Mouse (Mus musculus) CH12F3 (cell line): ENCODE measurements at regions not wholly inside any gene's neighbourhood (a gene's known extent, or its start where the extent isn't known, plus 50 kb on each side); places are given as distances from the start of the nearest gene placed in this dataset.
"Not testable (repeated sequence)": the region's sequence is repeated elsewhere in the genome, so short reads cannot be mapped to it uniquely, and the experiment has no call there.

ENCODE experiments used
- in situ Hi-C: fragments of 300-500 bp; cut with MboI; formaldehyde crosslinking; loops from 2 replicates; pipeline ENCODE4 v1.14.3; 2020; ENCODE audit warnings: low sequenced_read_pairs

- in situ Hi-C loops, result no loop called here
Observed at GRCm38 (mm10) chr16:86586044-86586443, 684.4 kb upstream of the Adamts5 start.

DNA sequence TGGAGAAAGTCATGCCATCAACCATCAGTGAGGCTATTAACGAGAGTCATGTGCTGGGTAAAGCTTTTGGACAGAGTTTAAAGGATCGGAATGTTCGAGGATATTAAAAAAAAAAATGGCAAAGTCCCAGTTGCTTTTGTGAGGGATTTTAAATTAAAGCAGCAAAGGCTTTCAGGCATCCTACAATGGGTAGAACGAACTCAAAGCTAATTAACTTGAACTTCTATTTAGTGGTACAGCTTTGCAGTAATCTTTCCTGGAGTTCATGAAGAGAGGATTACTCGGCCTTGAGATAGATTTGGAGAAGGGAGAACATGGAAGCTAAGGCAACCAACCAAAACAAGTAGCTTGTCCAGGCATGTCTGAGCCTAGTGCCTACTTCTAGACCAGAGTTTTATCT lies 676.7 kb upstream of the Adamts5 start:
- in situ Hi-C loops, result no loop called here

DNA sequence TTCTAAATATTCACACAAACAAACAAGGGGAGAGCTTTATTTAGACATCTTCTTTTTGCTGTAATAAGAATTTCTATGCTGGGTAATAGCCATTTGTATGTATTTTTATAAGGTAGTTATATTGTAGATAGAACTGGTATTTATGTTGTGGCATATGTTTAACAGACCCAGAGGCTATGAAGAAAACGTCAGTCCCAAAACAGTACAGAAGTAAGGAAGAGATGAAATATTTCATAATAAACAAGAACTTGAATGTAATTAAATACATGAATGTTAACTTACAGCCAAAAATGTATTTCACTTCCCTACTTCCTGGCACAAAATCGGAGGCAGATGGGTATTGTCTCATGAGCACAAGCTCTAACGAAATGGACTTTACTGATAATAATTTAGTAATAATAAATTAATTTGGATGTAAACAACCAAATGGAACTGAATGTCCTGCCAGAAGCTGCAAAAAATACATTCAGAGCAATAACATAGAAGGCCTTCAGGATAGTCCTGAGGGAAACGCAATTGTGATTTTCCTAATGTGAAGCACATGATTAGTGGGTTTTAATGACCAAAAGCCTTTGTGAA lies 645.9 kb upstream of the Adamts5 start:
- in situ Hi-C loops, result no loop called here

- in situ Hi-C loops, result no loop called here
Observed at GRCm38 (mm10) chr16:86546905-86547304, 645.3 kb upstream of the Adamts5 start.

DNA sequence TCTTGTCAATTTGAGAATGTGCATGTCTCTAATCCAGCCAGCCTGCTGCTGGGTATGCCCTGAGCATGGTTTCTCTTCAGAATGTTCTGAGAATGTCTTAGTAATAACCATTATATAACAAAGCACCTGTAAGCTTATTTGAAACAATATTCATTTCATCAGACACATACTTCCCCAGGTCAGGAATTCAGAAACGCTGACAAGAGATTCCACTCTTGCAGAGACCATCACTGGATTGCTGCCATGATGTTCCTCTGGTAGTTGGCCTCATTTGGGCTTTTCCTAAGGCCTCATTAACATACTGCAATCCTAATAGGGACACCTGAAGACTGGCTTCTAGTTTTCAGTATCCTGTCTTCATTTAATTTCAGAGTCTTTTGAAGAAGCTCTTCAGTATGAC lies 642.5 kb upstream of the Adamts5 start:
- in situ Hi-C loops, result no loop called here

DNA sequence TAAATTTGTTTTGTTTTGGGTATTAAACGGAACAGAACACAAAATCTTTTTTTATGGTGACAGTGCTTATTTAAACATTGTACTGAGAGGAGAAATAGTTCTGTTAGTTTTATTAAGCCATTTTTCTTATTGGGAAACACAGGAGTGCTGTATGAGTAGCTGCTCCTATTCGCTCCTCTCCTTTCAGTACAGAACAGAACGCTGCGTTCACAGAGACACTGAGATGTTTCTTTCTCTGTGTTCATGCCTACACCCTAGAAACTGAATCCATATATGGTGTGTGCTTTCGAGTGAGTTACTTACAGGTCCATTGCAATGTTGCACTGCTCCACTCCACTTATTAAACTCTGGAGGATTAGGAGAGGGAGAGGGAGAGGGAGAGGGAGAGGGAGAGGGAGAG lies 634.9 kb upstream of the Adamts5 start:
- in situ Hi-C loops, result no loop called here

GRCm38 (mm10) chr16:86524135-86524534 lies 622.5 kb upstream of the Adamts5 start:
- in situ Hi-C loops, result no loop called here

DNA sequence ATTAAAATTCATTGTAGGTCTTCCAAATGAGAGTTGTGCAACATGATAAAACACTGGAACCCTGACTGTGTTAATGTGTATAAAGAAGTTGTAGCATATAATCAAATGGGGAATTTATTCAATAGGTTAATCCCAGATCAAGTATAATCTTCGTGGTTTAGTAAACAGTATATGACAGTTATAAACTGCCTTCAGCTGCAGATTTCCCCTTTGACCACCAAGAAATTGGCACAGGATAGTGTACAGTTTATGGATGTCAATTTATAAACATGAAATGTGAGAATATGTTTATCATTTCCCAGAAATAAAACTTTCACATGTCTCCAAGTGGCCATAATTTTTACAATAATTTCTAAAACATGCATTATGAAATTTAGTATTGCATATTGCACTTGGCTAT lies 615.3 kb upstream of the Adamts5 start:
- in situ Hi-C loops, result no loop called here

GRCm38 (mm10) chr16:86516144-86516543 lies 614.5 kb upstream of the Adamts5 start:
- in situ Hi-C loops, result no loop called here

- in situ Hi-C loops, result no loop called here
Observed at GRCm38 (mm10) chr16:86501074-86501952, 599.7 kb upstream of the Adamts5 start.

GRCm38 (mm10) chr16:86475145-86475544 lies 573.5 kb upstream of the Adamts5 start:
- in situ Hi-C loops, result no loop called here

DNA sequence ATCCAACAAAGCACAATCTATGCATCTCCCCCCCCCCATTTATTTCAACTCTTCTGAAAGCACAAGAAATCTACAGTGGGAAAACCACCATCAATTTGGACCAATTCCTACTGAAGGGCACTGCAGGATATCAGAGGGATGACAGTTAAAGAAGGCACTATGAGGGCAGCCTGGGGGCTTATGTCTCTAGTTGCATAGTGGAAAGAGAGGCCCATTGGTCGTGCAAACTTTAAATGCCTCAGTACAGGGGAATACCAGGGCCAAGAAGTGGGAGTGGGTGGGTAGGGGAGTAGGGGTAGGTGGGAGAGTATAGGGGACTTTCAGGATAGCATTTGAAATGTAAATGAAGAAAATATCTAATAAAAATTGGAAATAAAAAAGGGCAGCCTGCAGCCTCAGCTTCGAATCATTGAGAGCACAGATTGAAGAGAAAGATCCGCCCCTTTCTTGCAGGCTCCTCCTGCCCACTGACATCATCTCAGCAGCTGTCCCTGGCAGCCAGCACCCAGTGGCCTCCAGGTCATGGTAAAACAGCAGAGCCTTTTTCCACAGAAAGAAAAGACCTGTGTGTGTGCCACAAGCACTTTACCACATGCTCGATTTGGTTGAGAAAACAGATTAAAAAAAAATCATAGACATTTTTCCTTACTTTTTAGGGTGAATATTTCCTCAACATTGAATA lies 571.6 kb upstream of the Adamts5 start:
- in situ Hi-C loops, result no loop called here

GRCm38 (mm10) chr16:86461073-86461472 lies 559.4 kb upstream of the Adamts5 start:
- in situ Hi-C loops, result no loop called here

- in situ Hi-C loops, result no loop called here
Observed at GRCm38 (mm10) chr16:86456649-86457048, 555.0 kb upstream of the Adamts5 start.

- in situ Hi-C loops, result no loop called here
Observed at GRCm38 (mm10) chr16:86454810-86455209, 553.2 kb upstream of the Adamts5 start.

DNA sequence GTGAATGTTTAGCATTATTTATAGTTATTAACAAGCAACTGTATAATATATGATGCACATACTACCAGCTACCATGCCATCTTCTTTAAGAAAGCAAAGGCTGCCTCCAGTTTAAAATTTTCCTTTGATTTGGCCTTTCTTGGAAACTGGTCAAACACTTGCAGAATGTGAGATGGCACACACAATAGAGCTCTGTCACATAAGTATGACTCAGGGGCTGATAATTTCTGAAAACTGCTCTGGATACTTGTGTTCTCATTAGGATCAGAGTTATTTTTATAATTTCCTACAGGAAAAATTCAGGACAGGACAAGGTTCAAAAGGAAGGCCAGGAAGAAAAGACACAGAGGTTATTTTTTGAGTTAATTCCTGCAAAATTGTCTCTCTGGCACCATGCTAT lies 552.4 kb upstream of the Adamts5 start:
- in situ Hi-C loops, result no loop called here

- in situ Hi-C loops, result no loop called here
Observed at GRCm38 (mm10) chr16:86448478-86449160, 547.0 kb upstream of the Adamts5 start.

DNA sequence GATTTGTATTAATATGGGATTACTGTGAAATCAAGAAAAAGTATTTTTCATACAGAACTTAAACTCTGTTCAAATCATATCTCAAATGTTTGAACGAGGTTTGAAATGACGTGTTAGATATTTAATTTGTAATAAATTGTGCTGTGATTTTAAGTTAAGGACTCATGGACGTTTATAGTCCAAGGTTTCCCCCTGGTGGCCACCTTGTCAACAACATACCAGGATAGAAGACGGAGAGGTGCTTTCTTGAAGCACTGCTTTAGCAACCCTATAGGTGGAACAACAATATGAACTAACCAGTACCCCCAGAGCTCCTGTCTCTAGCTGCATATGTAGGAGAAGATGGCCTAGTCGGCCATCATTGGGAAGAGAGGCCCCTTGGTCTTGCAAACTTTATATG lies 517.8 kb upstream of the Adamts5 start:
- in situ Hi-C loops, result not testable (repeated sequence)

- in situ Hi-C loops, result no loop called here
Observed at GRCm38 (mm10) chr16:86404309-86404708, 502.7 kb upstream of the Adamts5 start.

GRCm38 (mm10) chr16:86401381-86401780 lies 499.8 kb upstream of the Adamts5 start:
- in situ Hi-C loops, result no loop called here

DNA sequence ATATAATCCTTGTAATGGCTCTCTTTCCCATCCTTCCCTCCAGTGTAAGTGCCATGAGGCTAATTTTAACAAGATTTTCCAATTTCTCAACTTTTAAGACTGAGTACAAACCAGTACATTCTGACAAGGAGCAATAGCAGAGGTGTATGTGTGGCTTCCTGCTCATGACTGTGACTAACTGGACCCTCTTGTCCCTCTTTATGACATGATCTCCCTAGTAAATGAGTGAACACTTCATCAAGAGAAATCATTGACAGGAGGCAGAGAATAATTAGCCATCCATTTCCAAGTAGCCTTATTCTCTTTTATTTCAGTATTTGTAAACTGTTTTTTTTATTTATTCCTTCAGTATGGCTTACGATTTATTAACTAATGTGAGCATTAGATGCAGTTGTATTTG lies 497.7 kb upstream of the Adamts5 start:
- in situ Hi-C loops, result no loop called here
